Mouse (Mus musculus): ENCODE measurements around the gene Gm26602.

- TF ChIP-seq CTCF (IDR thresholded peaks at IDR 0.05; ENCODE audit: low read depth) (no peak), EP300 (optimal IDR thresholded peaks at IDR 0.05) (no peak)
Observed at GRCm38 (mm10) chr10:79916081-79916480, 5.4 kb downstream of the Gm26602 start.
